Mouse (Mus musculus) spleen, adult 2 months (tissue): Measurements from ENCODE around the gene Fam171a2.

Source experiments
- CTCF ChIP-seq: fragments of 200-500 bp; IDR thresholded peaks from 2 replicates; pipeline ENCODE4 v1.5.1; 2011; ENCODE audit warnings: mild to moderate bottlenecking, inconsistent platforms; ENCODE audit not compliant: insufficient read depth, insufficient read length, insufficient replicate concordance; ENCODE audit errors: extremely low read depth
- POLR2A ChIP-seq: fragments of 200-500 bp; IDR thresholded peaks from 2 replicates; pipeline ENCODE4 v1.6.1; 2011; ENCODE audit warnings: low read depth, low read length, inconsistent platforms

- TF ChIP-seq CTCF, result no peak
- TF ChIP-seq POLR2A, result no peak
These were observed 34.4 kb downstream of the Fam171a2 start for GRCm38 (mm10) chr11:102413059-102413458.
